ENCODE assay signal across 10 mouse cellular contexts in genomic region chr3:127749981-127750562, GRCm38 (mm10). TPM values are rescaled to one million over a fixed set of nuclear protein-coding genes. Genes with fewer than 3 reads are reported as not detected.
A peak's percentile ranks its signal among the peaks of the same experiment; 100 is the strongest.
DNase-seq lines count a peak whose midpoint lies in the region; ATAC-seq and TF ChIP-seq lines count a peak whose summit lies in the region.
"Had no signal": no experiment of that assay in that cellular context is flagged by ENCODE, and none has a peak within 500 bp of the region (broad histone marks: within the 10 kb centered on the region; RNA-seq: fewer than 3 reads in every experiment).

No protein-coding gene starts in this region.

- ATAC-seq in heart, embryonic 14.5 days (ENCODE audit: insufficient number of reproducible peaks, insufficient read depth, low FRiP score, low read depth) = no peak
- peak; percentile 74 for ATAC-seq in hindbrain, embryonic 14.5 days (ENCODE audit: low FRiP score)

- no peaks in the 10 kb centered on the region for H3K9me3 ChIP-seq in heart, embryonic 14.5 days (ENCODE audit: control insufficient read depth, low read length)
- H3K9me3 ChIP-seq in embryonic facial prominence, embryonic 10.5 days = no peaks in the 10 kb centered on the region
- H3K9me3 ChIP-seq in hindbrain, embryonic 14.5 days (ENCODE audit: control insufficient read depth, low read length) = no peaks in the 10 kb centered on the region

- no peaks in the 10 kb centered on the region for H3K36me3 ChIP-seq in heart, embryonic 14.5 days (ENCODE audit: control insufficient read depth, insufficient read depth, low read length)
- no peaks in the 10 kb centered on the region for H3K36me3 ChIP-seq in heart, adult 2 months (ENCODE audit: control insufficient read depth, insufficient read depth, low read length)
- no peaks in the 10 kb centered on the region for H3K36me3 ChIP-seq in embryonic facial prominence, embryonic 10.5 days (replicated peaks)
- H3K36me3 ChIP-seq in hindbrain, embryonic 14.5 days (replicated peaks; ENCODE audit: control insufficient read depth, insufficient read depth) = no peaks in the 10 kb centered on the region

- H3K27me3 ChIP-seq in heart, embryonic 14.5 days (ENCODE audit: control insufficient read depth, insufficient read depth, low read length) = peaks cover 48% of the 10 kb centered on the region
- 0 out of 2 replicates have a peak, but pooled peaks cover 1% of the 10 kb centered on the region for H3K27me3 ChIP-seq in heart, adult 2 months (ENCODE audit: control insufficient read depth, insufficient read depth, low read length)
- H3K27me3 ChIP-seq in embryonic facial prominence, embryonic 10.5 days (replicated peaks; ENCODE audit: low read depth, poor library complexity, severe bottlenecking) = peaks cover 98% of the 10 kb centered on the region
- peaks cover 37% of the 10 kb centered on the region; the same call in 1 of the 2 replicates for H3K27me3 ChIP-seq in hindbrain, embryonic 14.5 days (ENCODE audit: control insufficient read depth, insufficient read depth, low read length)

- intact Hi-C loops in heart, adult 2 months (cut with DNase I) = no loop called here

- no peaks in the 10 kb centered on the region for H3K4me1 ChIP-seq in heart, embryonic 14.5 days (ENCODE audit: control insufficient read depth in 2 of 2, insufficient read depth in 2 of 2, low read length in 2 of 2)
- H3K4me1 ChIP-seq in heart, adult 2 months (ENCODE audit: control insufficient read depth, insufficient read depth, low read length) = no peaks in the 10 kb centered on the region
- peaks cover 41% of the 10 kb centered on the region for H3K4me1 ChIP-seq in embryonic facial prominence, embryonic 10.5 days
- peaks cover 23% of the 10 kb centered on the region for H3K4me1 ChIP-seq in hindbrain, embryonic 14.5 days (replicated peaks; ENCODE audit: control insufficient read depth, insufficient read depth, low read length)

- TF ChIP-seq POLR2A in heart, adult 2 months (IDR thresholded peaks at IDR 0.05; ENCODE audit: insufficient read depth, low read depth, low read length) = no peak

- H3K4me3 ChIP-seq in heart, embryonic 14.5 days (ENCODE audit: control insufficient read depth in 1 of 2, insufficient read depth in 1 of 2, low read depth in 1 of 2, low read length in 2 of 2) = 0 out of 4 replicates have a peak overlapping the region, but pooled peaks of 1 of the 2 experiments have one; percentile 1
- no peak overlapping the region for H3K4me3 ChIP-seq in heart, adult 2 months
- H3K4me3 ChIP-seq in embryonic facial prominence, embryonic 10.5 days = peak overlapping the region; percentile 44
- H3K4me3 ChIP-seq in hindbrain, embryonic 14.5 days (replicated peaks; ENCODE audit: low read length) = no peak overlapping the region

- H3K79me2 ChIP-seq in heart, adult 2 months (replicated peaks; ENCODE audit: control insufficient read depth, insufficient read depth, low read length) = no peaks in the 10 kb centered on the region

- no peak overlapping the region for H3K27ac ChIP-seq in heart, embryonic 14.5 days (replicated peaks in 1 of 2; ENCODE audit: control insufficient read depth in 1 of 2, insufficient read depth in 1 of 2, low read depth in 2 of 2, low read length in 2 of 2)
- H3K27ac ChIP-seq in heart, adult 2 months = no peak overlapping the region
- H3K27ac ChIP-seq in embryonic facial prominence, embryonic 10.5 days (replicated peaks) = no peak overlapping the region
- no peak overlapping the region for H3K27ac ChIP-seq in hindbrain, embryonic 14.5 days
- H3K27ac ChIP-seq: macrophage had no signal

- no peak for DNase-seq in heart, adult 2 months
- DNase-seq in embryonic facial prominence, embryonic 10.5 days (ENCODE audit: low spot score) = peak; percentile 38
- DNase-seq in hindbrain, embryonic 14.5 days (ENCODE audit: low spot score) = peak; percentile 42
- DNase-seq in neural tube, embryonic 10.5 days (ENCODE audit: extremely low spot score, low spot score) = peak; percentile 45
- no peak for DNase-seq in right cerebral cortex, postnatal 25 days
- DNase-seq in layer of hippocampus, adult 9-11 months = no peak
- no peak for DNase-seq in cerebellum, postnatal 14 days
- DNase-seq: gastrocnemius, postnatal 10 days had no signal

- peak overlapping the region; percentile 53 for H3K4me2 ChIP-seq in heart, embryonic 14.5 days (ENCODE audit: low read length)
- peak overlapping the region; percentile 49 for H3K4me2 ChIP-seq in hindbrain, embryonic 14.5 days (replicated peaks)

- no peak for TF ChIP-seq CTCF in heart, adult 2 months (IDR thresholded peaks at IDR 0.05)

- WGBS in heart, embryonic 14.5 days = 22% methylated on average over 12 of the region's 12 CpGs
- 40% methylated on average over 12 of the region's 12 CpGs for WGBS in heart, adult 2 months
- 7% methylated on average over 12 of the region's 12 CpGs for WGBS in embryonic facial prominence, embryonic 10.5 days
- WGBS in hindbrain, embryonic 14.5 days = 9% methylated on average over 12 of the region's 12 CpGs

- no peak for TF ChIP-seq EP300 in heart, adult 2 months (IDR thresholded peaks at IDR 0.05; ENCODE audit: insufficient read depth, low read depth, low read length)

- H3K9ac ChIP-seq in heart, embryonic 14.5 days (ENCODE audit: low read length) = no peak overlapping the region
- no peak overlapping the region for H3K9ac ChIP-seq in heart, adult 2 months (ENCODE audit: low read depth, low read length)
- no peak overlapping the region for H3K9ac ChIP-seq in hindbrain, embryonic 14.5 days

RNA-seq across cellular contexts. Expression of gene Alpk1, which starts 30.3 kb away (rescaled TPM):
- 1.2 and 2.0 TPM in 2 replicates for polyA plus RNA-seq in heart, embryonic 14.5 days (2014; fragmentation: Nextera tagmentation; extraction: Ambion mirVana)
- total RNA-seq in heart, adult 2 months (2021) = 1 to 10 TPM; 2.4 to 3.0 TPM
- polyA plus RNA-seq in heart, adult 2 months (2012; rRNA removed) = 1.4 and 2.4 TPM in 2 replicates
- polyA plus RNA-seq in embryonic facial prominence, embryonic 10.5 days (2016; fragmentation: Nextera tagmentation; extraction: Ambion mirVana) = 0.60 and 0.83 TPM in 2 replicates
- 0.80 and 0.91 TPM in 2 replicates for polyA plus RNA-seq in hindbrain, embryonic 14.5 days (2014; fragmentation: Nextera tagmentation; extraction: Ambion mirVana)

RNA-seq across cellular contexts. Expression of gene Tifa, which starts 39.5 kb away (rescaled TPM):
- 3.6 and 3.8 TPM in 2 replicates for polyA plus RNA-seq in heart, embryonic 14.5 days (2014; fragmentation: Nextera tagmentation; extraction: Ambion mirVana)
- 1 to 10 TPM; 1.6 to 2.3 TPM for total RNA-seq in heart, adult 2 months (2021)
- 1.3 and 2.0 TPM in 2 replicates for polyA plus RNA-seq in heart, adult 2 months (2012; rRNA removed)
- polyA plus RNA-seq in embryonic facial prominence, embryonic 10.5 days (2016; fragmentation: Nextera tagmentation; extraction: Ambion mirVana) = 1.6 and 1.9 TPM in 2 replicates
- polyA plus RNA-seq in hindbrain, embryonic 14.5 days (2014; fragmentation: Nextera tagmentation; extraction: Ambion mirVana) = 3.9 and 5.3 TPM in 2 replicates

Comparison
In these comparisons a context has a peak if more than half of its experiments do, and no peak if none do; other contexts are left out.
1. DNase-seq: peak in embryonic facial prominence, embryonic 10.5 days (single experiment), hindbrain, embryonic 14.5 days (single experiment) and neural tube, embryonic 10.5 days (single experiment); none in heart, adult 2 months (0 of 2), right cerebral cortex, postnatal 25 days (single experiment), layer of hippocampus, adult 9-11 months (single experiment) and cerebellum, postnatal 14 days (0 of 2).